Mouse (Mus musculus) CD8-positive naive resting alpha-beta T cell, adult 2 months (primary cell): ENCODE data around the gene Sh3bgrl2.
"Not testable (repeated sequence)": the region's sequence is repeated elsewhere in the genome, so short reads cannot be mapped to it uniquely, and the experiment has no call there.

Source experiments
- DNase-seq, 2 experiments: peaks; one replicate each; pipeline ENCODE4 v3.0.0; 2022; ENCODE audit warnings: low read depth in 2 of 2, low spot score in 2 of 2

Gene Sh3bgrl2

DNA sequence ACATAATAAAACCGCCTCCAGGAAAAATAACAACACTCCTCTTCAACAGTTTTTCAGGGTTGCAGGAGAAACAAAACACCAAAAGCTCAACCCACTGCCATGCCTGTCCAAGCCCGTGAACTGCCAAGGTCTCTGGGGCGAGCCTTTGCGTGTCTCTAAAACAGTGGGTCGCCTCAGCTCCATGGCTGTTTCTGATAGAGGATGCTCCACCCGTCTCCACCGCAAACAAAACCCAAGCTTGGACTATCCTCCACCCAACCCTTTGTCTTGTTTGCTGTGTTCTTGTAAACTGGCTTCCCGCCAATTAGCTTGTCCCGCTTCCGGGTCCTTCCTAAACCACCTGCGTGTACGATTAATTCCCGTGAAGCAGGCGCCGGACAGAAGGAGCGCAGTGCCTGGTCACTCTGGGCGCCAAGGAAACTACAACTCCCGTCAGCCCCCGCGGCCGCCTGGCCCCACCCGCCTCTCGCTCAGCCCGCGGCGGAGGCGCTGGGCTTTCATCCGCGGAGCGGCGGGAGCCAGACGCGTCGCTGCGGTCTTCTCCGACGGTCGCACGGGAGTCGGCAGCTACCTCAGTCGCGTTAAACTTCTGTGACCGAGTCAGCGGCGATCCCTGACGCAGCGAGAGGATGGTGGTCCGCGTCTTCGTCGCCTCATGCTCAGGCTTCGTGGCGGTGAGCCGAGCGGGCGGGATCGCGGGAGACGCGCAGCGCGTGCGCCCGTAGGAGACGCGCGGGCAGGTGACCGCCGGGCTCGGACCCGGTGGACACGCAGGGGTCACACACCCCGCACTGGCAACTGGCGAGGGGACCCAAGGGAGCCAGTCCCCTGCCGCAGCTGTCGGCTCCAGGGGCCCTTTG, at the start of gene Sh3bgrl2:
Gene Sh3bgrl2, plus strand, starts transcription at position 498 of the 860 bp plus-strand sequence.
- peak in 1 of 2 experiments; percentile 18 for DNase-seq

DNA sequence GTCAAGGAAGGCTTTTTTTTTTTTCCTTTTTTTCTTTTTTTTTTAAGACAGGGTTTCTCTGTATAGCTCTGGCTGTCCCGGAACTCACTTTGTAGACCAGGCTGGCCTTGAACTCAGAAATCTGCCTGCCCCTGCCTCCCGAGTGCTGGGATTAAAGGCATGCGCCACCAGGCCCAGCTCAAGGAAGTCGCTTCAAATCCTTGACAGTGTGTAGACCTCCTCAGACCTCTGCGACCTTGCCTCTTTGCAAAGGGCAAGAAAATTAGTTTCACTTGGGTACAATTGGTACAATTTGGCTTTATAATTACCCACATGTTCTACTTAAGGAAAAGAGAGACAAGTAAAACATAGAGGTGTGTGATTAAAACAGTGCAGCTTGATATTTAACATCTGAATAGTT, 29.0 kb upstream of the Sh3bgrl2 start:
- not testable (repeated sequence) for DNase-seq

DNA sequence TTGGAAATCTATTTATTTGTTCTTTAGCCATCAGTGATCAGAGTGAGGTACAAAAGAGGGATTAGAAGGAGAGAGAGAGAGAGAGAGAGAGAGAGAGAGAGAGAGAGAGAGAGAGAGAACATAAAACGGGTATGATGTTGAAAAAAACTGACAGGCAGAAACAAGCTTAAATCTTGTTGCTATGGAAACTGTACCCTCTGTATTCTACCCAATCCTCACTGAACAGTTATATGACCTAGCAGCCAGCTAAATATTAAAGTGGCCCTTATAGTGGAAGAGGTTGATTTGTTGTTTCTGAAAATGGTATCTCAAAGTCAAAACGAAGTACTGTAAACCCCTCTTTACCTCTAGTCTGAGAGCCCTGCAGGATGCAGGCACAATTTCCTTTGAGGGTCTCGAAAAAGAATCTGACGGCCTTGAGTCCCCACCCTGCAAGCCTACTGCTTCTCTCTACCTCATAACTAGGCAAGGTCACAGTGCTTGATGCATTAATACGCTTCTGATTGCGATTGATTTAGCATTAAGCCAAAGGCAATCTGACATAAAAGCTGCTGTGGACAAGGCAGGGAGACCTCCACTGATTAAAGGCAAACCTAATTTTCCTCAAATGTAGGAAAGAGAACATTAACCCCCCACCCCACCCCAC, 28.5 kb upstream of the Sh3bgrl2 start:
- no peak for DNase-seq

DNA sequence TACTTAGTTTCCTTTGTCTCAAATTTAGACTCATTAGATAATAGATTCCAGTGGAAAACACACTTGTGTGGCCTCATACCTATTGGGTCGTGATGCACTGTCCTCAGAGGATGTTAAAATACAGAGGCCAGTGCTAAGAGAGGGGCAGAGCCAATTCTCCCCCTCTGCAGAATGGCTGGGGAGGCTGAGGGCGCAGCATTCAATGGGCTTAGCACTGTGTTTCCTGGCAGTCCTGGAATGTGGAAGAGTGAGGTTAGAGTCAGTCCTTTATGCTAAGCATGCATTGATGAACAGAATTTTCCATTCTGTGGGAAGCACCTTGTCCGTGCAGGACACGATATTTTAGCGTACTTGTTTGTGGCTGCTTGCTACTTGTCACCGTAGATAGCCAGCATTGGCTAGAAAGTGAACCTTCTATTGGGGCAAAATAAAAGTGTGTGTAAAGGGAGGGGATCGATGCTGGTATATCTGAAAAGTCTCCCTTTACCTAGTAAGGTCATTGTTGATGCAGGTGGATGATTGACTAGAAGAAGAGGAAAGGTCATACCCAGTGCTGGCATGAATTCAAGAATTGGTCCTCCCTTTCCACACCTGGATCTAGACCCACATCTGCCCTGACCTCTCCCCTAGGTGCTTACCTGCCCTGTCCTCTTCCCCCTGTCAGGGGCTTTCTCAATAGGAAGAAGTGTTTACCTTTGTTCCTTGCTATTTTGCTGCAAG, 20.6 kb upstream of the Sh3bgrl2 start:
- DNase-seq = no peak

DNA sequence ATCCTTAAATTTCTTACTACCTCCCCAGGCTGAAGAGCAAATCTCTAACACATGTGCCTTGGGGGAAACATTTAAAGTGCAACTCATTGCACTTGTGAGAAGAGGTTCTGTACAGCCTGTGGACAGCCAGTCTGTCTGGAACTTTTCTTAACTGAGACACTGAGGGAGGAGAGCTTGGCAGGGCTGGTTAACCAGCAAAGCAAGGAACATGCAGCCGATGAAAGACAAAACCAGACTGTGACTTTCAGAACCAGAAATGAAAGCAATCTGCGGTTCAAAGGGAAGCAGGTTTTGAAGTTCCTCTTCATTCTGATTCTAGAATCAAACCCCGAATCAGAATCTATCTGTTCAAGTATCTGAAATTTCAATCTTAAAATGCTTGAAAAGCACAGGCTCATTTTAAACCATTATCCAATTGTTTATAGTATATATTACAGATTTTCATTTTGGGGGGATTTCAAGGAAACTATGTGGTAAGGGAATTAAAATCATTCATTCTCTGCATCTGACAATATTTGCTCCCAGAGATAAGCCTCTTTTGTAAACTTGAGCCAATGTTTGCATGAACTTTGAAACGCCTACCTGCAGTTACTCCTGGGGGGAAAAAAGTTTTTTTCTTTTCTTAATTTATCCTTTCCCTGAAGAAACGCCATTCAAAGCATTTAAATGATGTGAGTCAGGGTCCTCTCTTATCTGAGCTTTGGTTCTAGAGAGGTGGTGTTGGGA, 14.9 kb upstream of the Sh3bgrl2 start:
- DNase-seq = no peak

DNA sequence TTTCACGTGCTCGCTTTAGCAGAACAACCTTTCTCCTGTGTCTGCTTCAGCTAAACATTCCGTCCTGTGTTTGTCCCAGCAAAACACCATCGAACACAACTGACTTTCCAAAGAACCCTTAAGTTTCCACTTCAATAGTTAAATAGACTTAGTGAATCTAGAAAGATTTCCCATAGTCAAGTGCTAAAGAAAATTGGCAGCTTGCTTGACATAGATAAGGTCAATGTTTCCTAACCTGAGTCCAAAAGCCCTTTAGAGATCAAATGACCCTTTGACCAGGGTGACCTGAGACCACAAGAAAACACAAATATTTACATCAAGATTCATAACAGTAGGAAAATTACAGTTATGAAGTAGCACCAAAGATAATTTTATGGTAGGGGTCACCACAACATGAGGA, 11.2 kb upstream of the Sh3bgrl2 start:
- no peak for DNase-seq

DNA sequence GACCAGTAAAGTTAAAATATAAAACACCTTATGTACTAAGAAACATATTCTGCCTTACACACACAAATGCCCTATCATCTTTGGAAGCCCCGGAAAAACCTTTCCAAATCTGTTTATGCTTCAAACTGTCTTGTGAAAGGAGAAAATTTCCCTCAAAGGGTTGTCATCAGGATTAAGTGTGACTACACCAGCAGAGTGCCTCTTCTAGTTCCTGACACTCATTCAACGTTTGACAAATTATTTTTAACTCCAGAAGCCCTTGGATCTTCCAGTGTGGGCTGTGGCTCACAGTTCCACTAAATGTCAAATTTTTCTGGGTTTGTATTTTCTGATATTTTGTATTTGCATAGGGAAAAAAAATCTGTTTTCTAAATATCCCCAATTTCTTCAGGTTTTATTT, 10.6 kb upstream of the Sh3bgrl2 start:
- DNase-seq = no peak

DNA sequence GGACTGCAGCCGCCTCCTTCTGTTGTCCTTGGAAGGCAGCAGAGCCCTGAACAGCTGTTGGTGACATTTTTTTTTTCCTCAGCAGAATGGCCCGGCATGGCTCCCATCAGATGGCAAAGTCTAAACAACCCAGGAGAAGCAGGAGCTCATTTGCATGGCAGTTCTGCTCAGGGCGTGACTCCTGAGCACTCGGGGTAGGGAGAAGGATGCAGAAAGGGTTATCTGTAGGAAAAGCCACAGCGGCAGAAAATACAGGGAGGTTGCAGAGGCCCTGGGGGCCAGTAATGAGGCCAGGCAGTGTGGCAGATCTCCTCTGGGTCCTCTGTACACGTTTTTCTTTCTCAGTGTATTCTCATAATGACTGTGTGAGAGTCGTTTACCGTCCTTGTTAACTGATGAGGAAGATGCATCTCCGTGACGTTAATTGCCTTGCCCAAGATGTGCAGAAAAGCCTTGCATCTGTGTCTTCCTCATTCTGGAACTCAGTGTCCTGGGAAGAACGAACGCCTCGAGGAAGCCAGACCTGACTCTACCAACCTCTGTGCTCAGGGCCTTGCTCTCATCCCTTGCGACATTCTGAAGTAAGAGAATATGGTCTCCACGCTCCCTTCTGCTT, 10.1 kb upstream of the Sh3bgrl2 start:
- DNase-seq = no peak

DNA sequence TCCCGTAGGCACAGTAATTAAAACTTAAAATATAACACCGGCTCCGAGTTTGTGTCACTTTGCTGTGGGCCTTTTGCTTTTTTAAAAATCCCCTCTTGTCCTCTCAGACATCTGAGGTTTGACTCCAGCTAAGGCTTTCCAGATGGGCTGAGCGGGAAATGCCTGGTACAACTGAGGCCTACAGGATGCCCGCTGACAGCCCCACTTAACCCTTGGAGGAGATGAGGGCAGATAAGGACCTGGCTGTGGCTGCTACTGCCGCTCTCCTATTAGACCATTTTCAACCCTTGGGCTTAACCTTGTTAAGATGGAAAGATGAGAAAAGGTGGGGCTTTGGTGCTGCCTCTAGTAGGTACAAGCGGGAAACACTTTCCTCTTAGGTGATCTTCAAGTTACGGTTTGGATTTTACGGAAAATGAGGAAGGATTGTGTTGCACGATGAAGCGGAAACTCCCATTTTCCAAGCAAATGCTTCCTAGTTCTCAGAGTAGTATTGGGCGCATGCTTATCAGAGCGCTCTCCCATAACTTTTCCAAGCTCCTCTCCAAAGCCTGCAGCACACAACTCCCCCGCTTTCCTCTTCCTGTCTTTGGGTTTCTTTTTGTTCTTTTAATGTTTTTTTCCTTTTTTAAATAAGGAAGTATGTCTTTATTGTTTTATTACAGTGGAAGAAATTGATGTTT, 8.2 kb upstream of the Sh3bgrl2 start:
- no peak for DNase-seq

DNA sequence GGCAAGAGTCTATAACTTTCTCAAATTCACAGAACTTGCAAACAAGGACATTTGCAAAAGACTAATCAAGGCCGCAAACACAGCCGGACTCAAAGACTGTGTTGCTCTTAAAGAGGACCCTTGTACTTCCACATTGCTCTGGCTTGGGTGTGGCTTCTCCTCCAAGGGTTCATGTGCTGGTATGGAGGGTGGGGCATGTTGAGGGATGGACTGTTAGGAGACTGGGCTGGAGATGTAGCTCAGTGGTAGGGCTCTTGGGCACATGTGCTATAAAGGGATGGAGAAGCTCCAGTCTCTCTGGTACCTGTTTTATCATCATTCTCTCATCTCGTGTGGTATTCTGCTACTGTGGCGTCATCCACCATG, 7.7 kb upstream of the Sh3bgrl2 start:
- no peak for DNase-seq

DNA sequence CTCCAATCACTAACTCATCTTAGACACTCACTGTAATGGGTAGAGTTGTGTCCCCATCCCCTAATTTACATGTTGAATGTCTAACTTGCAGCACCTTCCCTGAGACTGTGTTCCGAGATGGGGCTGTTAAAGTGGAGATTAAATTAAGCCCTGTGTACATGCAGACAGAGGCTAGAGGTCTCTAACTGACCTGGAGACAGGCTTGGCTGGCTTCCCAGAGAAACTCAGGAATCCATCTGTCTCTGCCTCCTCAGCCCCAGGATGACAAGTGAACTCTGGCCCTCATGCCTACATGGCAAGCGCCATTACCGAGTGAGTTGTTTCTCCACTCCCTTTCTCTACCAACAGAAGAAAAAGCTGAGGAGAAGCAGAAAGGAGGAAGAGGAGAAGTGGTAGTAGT, 7.2 kb upstream of the Sh3bgrl2 start:
- no peak for DNase-seq

DNA sequence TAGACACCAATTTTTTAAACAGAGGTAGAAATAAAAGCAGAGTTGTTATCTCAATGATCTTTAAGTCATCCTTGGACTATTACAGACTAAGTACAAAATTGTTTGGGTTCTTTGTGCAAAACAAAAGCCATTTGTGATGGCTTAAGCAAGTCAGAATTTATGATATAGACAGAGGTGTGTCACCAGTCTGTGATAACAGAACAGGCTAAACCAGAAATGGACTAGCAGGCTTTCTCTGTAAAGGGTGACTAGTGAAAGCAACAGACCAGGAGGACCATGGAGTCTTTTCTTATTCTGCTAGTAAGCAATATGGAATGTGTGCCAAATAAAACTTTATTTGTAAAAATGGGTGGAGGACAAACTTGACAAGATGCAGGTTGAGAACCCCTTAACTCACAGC, 2.9 kb upstream of the Sh3bgrl2 start:
- DNase-seq = no peak

DNA sequence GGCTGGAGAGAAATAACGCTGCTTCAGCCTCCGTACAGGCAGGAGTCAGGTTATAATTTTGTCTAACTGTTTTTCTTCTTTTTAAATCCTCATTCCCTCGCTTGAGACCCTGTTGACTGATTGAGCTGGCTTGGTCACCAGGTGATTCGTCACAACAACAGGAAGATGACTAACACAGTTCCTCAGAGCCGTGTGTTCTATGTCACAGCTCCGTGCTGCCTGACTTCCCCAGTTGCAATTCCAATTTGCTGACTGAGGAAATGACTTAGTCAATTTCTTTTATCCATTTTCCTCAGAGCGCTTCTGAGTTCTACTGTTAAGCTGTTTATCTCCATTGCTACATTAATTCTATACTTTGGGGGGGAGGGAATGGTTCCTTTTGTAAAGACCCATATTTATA, 1.8 kb upstream of the Sh3bgrl2 start:
- DNase-seq = no peak

DNA sequence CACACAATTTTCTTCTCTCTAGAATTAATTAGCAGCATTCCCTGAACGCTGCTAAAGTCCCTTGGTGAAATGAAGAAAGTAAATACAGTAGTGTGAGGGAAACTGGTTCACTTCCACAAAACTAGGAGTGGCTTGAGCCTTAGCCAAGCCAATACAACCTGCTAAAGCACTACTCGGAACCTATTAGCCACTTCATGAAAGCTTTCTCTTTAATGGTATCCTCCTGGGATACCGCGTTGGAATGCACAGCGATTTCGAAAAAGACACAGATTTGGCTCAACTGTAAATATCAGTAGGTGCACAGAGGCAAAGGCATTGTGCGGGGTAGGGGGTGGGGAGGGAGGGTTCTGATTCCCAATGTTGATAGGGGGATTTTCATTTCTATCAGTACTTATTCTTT, 898 bp upstream of the Sh3bgrl2 start:
- DNase-seq = no peak

DNA sequence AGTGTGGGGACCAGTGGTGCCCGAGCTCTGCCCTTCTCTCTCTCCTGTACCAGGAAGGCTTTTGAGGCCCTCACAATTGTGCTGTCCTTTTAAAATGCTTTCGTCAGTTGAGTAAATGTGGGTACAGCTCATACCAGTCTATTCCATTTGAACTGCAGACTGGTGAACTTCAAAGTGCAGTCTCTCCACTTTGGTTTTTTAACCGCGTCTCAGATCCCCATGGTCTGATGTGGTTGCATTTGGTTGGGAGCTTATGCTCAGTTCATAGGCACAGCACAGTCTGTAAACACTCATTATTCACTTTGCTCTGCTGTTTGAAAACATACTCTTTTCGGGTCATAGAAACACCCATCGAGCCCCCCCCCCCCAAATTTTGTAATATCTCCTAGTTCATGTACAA, 1.7 kb downstream of the Sh3bgrl2 start:
- DNase-seq = peak; percentile 1 to 39

DNA sequence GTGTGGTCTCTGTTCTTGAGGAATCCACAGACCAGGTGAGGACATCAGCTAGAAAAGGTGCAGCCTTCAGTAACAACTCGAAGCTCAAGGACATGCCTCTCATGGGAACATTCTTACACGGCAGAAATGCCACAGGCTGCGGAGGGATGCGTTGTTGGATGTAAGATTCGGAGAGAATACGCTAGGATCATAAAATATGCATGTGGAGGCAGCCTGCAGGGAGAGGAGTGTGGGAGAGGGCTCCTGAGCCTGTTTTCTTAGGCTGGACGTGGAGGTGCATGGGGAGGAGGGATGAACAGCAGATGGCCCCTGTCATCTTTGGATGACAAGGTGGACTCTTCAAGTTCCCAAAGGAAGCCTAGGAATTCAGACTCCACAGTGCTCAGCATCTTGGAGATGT, 3.0 kb downstream of the Sh3bgrl2 start:
- no peak for DNase-seq

DNA sequence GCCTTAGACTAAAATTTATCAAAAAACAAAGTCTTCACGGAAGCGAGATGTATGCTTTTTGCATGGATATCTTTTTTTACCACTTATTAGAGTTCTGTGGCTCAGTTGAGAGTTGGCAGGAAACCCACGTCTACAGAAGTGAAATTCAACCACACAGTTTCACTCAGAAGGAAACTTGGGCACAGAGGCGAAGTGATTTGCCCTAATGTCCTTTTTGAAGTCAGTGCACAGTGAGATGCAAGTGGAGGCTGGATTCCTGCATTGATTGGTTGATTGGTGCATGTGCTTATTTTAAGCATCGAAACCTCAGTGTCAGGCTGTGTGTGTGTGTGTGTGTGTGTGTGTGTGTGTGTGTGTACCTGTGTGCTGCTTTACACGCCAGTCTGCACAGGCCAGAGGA, 3.5 kb downstream of the Sh3bgrl2 start:
- peak in 1 of 2 experiments; percentile 1 for DNase-seq

DNA sequence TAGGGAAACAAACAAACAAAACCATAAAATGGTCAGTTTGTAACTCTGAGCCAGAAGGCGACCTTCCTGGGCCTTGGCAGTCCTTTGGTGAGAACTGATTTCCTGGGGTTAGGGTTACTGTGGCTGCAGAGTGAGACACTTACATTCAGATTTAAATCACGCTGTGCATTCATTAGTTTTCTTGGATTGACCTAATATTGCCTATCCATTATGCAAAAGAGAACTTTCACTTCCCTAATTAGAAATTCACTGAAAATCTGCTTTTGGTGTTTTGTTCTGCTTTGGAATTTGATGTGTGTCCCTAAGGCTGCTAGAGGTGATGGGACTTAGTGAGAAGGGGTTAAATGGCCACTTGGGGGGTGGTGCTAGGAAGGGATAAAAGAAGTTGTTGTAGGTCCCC, 7.5 kb downstream of the Sh3bgrl2 start:
- no peak for DNase-seq

DNA sequence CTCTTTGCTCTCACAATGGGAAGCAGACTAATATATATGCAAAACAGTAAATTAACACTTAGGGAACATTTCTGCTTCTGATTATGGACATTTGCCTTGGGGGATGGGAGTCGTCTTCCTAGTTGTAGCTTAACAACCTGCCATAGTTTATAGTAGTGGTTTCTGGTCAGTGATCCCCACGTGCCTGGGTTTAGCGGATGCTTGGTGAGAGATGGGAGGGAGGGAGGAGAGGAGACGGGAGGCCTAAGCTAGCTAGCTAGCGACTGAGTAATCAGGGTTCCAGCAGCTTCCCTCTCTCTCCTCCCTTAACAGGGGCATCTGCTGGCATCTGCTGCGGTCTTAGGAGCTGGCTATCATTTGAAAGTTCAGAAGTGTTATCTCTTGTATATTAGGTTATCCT, 8.1 kb downstream of the Sh3bgrl2 start:
- no peak for DNase-seq
